Mouse (Mus musculus) inflammation-experienced regulatory T-cells, adult 6 months (primary cell): ENCODE measurements around the gene Slc27a3. TPM values are rescaled to one million over a fixed set of nuclear protein-coding genes. Genes with fewer than 3 reads are reported as not detected.
A peak's percentile ranks its signal among the peaks of the same experiment; 100 is the strongest.

ENCODE experiments used
- ATAC-seq: one replicate; pipeline ENCODE4 v1.8.0; 2017
- polyA plus RNA-seq, 3 experiments: library from polyadenylated mRNA; unstranded; fragments of 100-300 nt; shearing (Covaris generic); gene quantifications; one replicate each; pipeline ENCODE4 v1.2.1; 2017

The Slc27a3 gene
- under 1 TPM in 1 of 3 experiments, not detected in 2; 0.31 TPM for polyA plus RNA-seq

DNA sequence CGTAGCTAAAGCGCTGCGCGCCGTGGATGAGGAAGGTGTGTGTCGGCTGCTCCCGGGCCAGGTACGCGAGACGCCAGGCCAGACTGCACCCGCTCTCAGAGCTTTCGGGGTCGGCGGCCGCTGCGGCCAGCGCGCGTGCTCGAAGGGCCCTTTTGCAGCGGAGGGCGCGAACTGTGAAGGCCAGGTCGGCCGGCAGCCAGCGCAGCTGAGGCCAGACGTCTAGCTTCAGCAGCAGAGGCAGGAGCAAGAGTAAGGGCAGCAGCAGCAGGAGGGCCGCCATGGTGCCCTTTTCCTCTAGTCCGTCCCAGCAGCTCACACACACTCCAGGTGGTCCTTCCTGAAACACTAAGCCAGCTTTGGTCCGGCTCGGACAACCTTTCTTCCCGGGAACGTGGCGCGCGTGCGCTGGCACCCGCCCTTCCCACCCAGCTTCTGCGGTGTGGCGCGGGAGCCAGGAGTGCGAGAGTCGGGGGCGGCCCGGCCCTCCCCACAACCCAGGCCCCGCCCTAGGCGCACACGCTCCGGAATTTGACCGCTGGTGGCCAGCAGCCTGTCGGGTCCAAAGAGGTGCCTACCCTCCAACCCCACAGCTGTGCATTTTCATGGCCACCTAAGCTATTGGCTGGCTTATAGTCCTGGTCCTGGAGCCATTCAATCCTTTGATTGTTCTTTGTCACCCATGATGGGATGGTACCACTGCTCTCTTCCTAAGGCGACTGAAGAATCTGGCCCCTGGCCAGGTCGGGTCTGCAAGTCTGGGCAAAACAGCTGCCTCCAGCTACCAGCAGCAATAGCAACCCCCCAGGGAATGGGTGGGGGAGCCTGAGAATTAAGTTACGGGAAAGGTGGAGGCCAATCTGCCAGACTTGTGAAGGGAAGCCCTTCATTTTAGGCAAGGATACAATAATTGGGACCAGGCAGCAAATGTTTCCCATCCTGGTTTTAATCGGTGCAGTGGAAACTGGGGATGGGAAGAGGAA is at the start of gene Slc27a3:
Gene Slc27a3, minus strand, starts transcription at position 428 of the 980 bp plus-strand sequence.
- ATAC-seq: no peak

DNA sequence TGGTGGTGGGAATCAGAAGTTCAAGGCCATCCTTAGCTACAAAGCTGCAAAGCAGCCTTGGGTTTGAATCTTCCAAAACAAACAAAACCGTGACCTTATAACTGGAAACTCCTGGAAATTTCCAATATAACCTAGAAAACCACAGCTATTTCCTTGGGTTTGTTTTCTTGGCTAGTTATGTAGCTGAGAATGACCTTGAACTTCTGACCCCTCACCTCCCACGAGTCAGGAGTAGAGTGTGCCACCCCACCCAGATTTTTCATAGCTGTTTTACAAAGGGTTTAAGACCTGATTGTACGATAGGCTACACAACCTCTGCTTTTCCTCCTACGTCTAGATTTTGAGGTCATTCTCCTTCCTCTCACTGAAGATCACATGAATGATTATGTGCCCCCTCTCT is 47.4 kb upstream of the Slc27a3 start:
- no peak for ATAC-seq

DNA sequence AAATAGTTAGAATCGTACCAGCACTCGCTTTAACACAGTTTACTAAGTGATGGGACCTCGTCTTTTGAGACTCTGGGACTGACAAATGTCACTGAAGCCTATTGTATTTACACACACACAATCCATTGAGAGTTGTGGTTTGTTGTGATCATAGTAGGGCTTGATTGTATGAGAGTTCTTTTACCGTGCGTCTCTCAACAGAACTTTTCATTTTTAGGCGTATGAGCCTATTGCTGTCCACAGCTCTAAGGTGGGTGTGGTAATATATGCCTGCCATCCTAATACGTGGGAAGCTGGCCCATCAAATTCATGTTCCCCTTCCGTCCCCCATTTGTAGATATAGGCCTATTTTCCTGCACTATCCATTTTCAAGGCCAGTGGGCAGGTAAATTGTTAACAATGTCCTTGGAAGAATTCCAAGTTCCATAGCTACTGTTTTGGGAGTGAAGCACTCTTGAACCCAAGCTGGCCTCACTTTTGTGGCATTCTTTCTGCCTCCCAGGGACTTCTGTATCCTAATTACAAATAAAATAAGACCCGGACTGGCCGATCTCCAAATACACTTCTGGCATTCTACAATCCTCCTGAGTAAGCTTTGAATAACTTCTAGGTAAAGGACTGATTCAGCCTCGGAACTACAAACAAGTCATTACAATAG is 44.5 kb upstream of the Slc27a3 start:
- ATAC-seq: no peak

- peak; percentile 99 for ATAC-seq
Measured at GRCm38 (mm10) chr3:90433381-90434020, 43.8 kb upstream of the Slc27a3 start, which contains the start of gene Ints3. Ints3 (minus strand) TSS chr3:90433622.

- ATAC-seq: no peak
Measured at GRCm38 (mm10) chr3:90432811-90433219, 43.1 kb upstream of the Slc27a3 start.

GRCm38 (mm10) chr3:90432348-90432747 is 42.6 kb upstream of the Slc27a3 start:
- no peak for ATAC-seq

- ATAC-seq: no peak
Measured at GRCm38 (mm10) chr3:90429576-90429975, 39.8 kb upstream of the Slc27a3 start.

- ATAC-seq: no peak
Measured at GRCm38 (mm10) chr3:90428186-90428585, 38.4 kb upstream of the Slc27a3 start.

GRCm38 (mm10) chr3:90427574-90427973 is 37.8 kb upstream of the Slc27a3 start:
- ATAC-seq: no peak

GRCm38 (mm10) chr3:90425499-90425898 is 35.8 kb upstream of the Slc27a3 start:
- no peak for ATAC-seq

DNA sequence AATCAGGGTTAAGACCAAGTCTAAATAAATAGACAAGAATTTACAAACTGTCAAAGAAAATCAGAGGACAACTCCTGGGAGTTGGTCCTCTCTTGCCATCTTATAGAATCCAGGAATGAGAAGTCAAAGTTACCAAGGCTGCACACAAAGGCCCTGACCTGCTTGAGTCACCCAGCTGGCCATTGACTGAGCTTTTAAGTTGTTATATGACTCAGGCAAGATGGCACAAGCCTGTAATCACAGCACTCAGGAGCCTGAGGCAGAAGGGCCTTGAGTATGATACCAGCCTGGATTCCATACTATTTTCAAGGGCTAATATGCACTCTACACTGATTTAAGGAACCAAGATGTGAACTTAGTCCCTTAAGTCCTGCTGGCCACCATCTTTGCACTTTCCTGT is 33.8 kb upstream of the Slc27a3 start:
- ATAC-seq: no peak

- ATAC-seq: no peak
Measured at GRCm38 (mm10) chr3:90420696-90421095, 31.0 kb upstream of the Slc27a3 start.

GRCm38 (mm10) chr3:90413011-90413396 is 23.3 kb upstream of the Slc27a3 start:
- no peak for ATAC-seq

- peak; percentile 63 for ATAC-seq
Measured at GRCm38 (mm10) chr3:90412312-90413010, 22.7 kb upstream of the Slc27a3 start.

- no peak for ATAC-seq
Measured at GRCm38 (mm10) chr3:90408721-90409120, 19.0 kb upstream of the Slc27a3 start.

DNA sequence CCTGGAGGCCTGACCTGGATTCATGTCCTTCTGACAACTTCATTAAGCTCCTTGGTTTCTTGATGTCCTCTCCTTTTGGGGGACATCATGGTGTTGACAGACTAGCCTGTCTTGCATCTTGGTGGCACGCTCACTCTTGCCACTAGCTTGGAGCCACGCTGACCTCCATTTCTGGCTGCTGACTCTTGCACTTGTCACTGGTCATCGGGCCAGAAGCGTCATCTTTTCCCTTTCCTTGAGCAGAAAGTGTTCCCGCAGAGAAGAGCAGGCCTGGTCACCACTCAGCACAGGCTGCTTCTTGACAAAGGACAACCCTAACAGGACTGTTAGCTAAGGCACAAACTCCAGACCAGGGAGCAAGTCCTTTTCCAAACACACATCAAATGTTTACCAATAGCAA is 16.7 kb upstream of the Slc27a3 start:
- no peak for ATAC-seq

- no peak for ATAC-seq
Measured at GRCm38 (mm10) chr3:90404609-90405008, 14.9 kb upstream of the Slc27a3 start.

DNA sequence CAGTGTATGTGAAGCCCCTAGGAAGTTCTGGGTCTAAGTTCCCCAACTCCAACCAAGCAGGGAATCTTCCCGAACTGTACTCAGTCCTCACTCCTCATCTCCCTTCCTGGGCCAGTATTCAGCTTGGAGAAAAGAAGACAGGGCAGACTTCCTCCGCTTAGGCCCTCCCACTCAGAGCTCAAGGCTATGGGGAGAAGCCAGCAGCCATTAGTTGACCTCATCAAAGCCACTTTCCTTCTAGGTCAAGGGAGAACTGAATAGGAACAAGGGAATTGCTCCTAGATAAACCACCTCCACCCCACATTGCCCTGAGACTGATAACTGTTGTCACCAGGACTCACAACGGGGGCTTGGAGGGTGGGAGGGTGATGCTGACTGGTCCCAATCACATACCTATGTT is 14.4 kb upstream of the Slc27a3 start:
- ATAC-seq: no peak

GRCm38 (mm10) chr3:90400993-90401392 is 11.3 kb upstream of the Slc27a3 start:
- no peak for ATAC-seq

DNA sequence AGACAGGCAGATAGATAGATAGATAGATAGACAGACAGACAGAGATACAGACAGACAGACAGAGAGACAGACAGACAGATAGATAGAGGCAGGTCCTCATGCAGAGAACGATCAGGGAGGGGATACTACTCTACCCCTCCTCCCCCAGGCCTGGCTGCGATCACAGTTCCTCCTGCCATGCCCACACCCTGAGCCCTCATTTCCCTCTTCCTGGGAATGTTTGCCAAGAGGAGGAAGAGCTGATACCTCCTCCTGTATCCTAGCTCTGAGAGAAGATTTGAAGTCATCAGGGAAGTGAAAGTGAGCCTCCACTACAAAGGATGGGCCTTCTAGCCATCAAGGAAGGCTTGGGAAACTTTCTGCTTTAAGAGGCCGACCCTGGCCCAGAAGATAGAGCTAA is 5.9 kb upstream of the Slc27a3 start:
- ATAC-seq: no peak

DNA sequence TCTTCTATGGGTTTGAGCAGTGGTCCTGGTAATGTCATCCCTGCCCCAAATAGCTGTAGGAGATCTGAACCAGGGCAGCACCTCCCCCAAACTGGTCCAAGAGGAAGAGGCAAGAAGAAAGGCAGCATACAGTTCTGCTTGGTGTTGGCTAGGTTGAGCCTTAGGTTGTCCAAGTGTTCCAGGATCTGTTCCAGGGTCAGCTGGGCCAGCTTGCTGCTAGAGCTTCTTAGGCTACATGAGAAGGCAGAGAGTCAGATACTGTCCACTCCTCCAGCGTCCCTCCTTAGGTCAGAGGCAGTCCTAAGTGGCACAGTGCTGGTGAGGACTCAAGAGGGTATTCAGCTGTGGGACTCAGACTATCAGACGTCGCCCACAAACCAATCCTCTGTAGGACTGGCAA is 2.9 kb upstream of the Slc27a3 start:
- no peak for ATAC-seq

DNA sequence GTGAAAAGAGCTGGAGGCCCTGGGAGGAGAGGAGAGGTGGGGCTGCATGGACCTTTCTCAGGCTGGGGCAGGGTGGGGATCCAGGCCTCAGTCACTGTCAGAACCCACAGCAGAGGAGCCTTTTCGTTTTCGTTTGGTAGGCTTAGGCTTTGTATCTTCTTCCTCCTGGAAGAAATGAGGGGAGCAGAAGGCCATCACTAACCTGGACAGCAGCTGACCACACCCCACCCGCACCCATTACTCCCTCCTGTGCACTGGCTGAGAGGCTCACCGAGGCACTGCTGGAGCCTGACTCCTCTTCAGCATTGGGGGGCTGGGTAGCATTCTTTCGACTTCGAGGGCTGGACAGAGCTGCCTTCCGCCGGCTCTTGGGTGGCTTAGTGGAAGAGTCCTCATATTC is 2.2 kb upstream of the Slc27a3 start:
- no peak for ATAC-seq

GRCm38 (mm10) chr3:90391004-90391403 is 1.3 kb upstream of the Slc27a3 start:
- ATAC-seq: no peak
